Mouse (Mus musculus) neural tube, embryonic 11.5 days (tissue): ENCODE measurements around the gene Nab2. TPM values are rescaled to one million over a fixed set of nuclear protein-coding genes. Genes with fewer than 3 reads are reported as not detected.

Experiments used
- ATAC-seq: fragments of 200-750 bp; cut with Nextera tagmentation; 2 replicates; pipeline ENCODE4 v1.8.0; 2017; ENCODE audit warnings: moderate number of reproducible peaks, mild to moderate bottlenecking, moderate TSS enrichment, moderate library complexity; ENCODE audit not compliant: insufficient read depth, low FRiP score, low TSS enrichment
- DNase-seq: peaks from one replicate; pipeline ENCODE4 v3.0.0-alpha.2; 2015; ENCODE audit warnings: low spot score
- H3K27ac ChIP-seq: fragments of 300-500 bp; sonication (generic); 2 replicates; pipeline ENCODE4 v1.5.1; 2014; ENCODE audit warnings: low read depth, mild to moderate bottlenecking, low read length
- H3K27me3 ChIP-seq: fragments of 300-500 bp; sonication (generic); 2 replicates; pipeline ENCODE4 v1.6.1; 2014; ENCODE audit warnings: mild to moderate bottlenecking, low read length, mixed read lengths; ENCODE audit not compliant: control insufficient read depth, insufficient read depth
- H3K36me3 ChIP-seq: fragments of 300-500 bp; sonication (generic); 2 replicates; pipeline ENCODE4 v1.6.1; 2014; ENCODE audit warnings: mild to moderate bottlenecking, low read length, moderate library complexity, mixed read lengths; ENCODE audit not compliant: control insufficient read depth, insufficient read depth
- H3K4me1 ChIP-seq: fragments of 300-500 bp; sonication (generic); 2 replicates; pipeline ENCODE4 v1.6.1; 2014; ENCODE audit warnings: low read length, mixed read lengths; ENCODE audit not compliant: control insufficient read depth, insufficient read depth
- H3K4me2 ChIP-seq: fragments of 300-500 bp; sonication (generic); 2 replicates; pipeline ENCODE4 v1.6.1; 2014; ENCODE audit warnings: low read depth, mild to moderate bottlenecking, moderate library complexity
- H3K4me3 ChIP-seq: fragments of 300-500 bp; sonication (generic); 2 replicates; pipeline ENCODE4 v1.5.1; 2014; ENCODE audit warnings: low read depth, low read length
- H3K9ac ChIP-seq: fragments of 300-500 bp; sonication (generic); 2 replicates; pipeline ENCODE4 v1.6.1; 2014; ENCODE audit warnings: mild to moderate bottlenecking, low read length
- H3K9me3 ChIP-seq: fragments of 300-500 bp; sonication (generic); 2 replicates; pipeline ENCODE4 v1.6.1; 2016; ENCODE audit warnings: low read length; ENCODE audit not compliant: control insufficient read depth
- WGBS: fragments of 180-500 bp; shearing (Covaris S2); extraction: QIAGEN DNeasy Blood & Tissue Kit; methylation state at CpG from one replicate; pipeline ENCODE4 v1.1.7; 2014; 5-methylcytosine and 5-hydroxymethylcytosine counted together
- polyA plus RNA-seq: library from polyadenylated mRNA; unstranded; fragments of >200 nt; fragmentation: Nextera tagmentation; extraction: Ambion mirVana; gene quantifications from 2 replicates; pipeline ENCODE4 v1.2.1, GENCODE M21; 2014

The Nab2 gene
- polyA plus RNA-seq, 1 experiment from 2014 or later: 6.2 TPM

GRCm38 (mm10) chr10:127666501-127667268 is 1.7 kb downstream of the Nab2 start, which contains the start of gene Nemp1:
Nemp1 (plus strand) TSS chr10:127666901.
- WGBS: under 1% methylated on average over 59 of the region's 73 CpGs
- ATAC-seq: peak; percentile 48; the same call in 1 of the 2 replicates
- Histone ChIP-seq H3K9me3 (no peaks in the 10 kb centered on the region), H3K9ac (peak within 1 kb of the TSS; percentile 64), H3K36me3 (no peaks in the 10 kb centered on the region), H3K27me3 (peaks cover 61% of the 10 kb centered on the region), H3K4me3 (peak within 1 kb of the TSS; percentile 62), H3K27ac (peak within 1 kb of the TSS; percentile 88), H3K4me1 (peaks cover 26% of the 10 kb centered on the region), H3K4me2 (peak within 1 kb of the TSS; percentile 81)
- peak; percentile 71 for DNase-seq

GRCm38 (mm10) chr10:127665366-127666181 is 2.8 kb downstream of the Nab2 start:
- H3K9ac ChIP-seq: peak overlapping the region; percentile 58
- no peaks in the 10 kb centered on the region for H3K36me3 ChIP-seq
- H3K4me3 ChIP-seq: peak overlapping the region; percentile 62
- no peak for ATAC-seq
- 2% methylated on average over 14 of the region's 14 CpGs for WGBS
- peaks cover 71% of the 10 kb centered on the region for H3K27me3 ChIP-seq
- H3K4me1 ChIP-seq: peaks cover 27% of the 10 kb centered on the region
- H3K4me2 ChIP-seq: peak overlapping the region; percentile 81
- H3K27ac ChIP-seq: no peak overlapping the region
- peak; percentile 41 for DNase-seq
- H3K9me3 ChIP-seq: no peaks in the 10 kb centered on the region

GRCm38 (mm10) chr10:127664891-127665290 is 3.5 kb downstream of the Nab2 start:
- no peaks in the 10 kb centered on the region for H3K36me3 ChIP-seq
- DNase-seq: no peak
- H3K9ac ChIP-seq: no peak overlapping the region
- no peaks in the 10 kb centered on the region for H3K9me3 ChIP-seq
- peaks cover 73% of the 10 kb centered on the region for H3K27me3 ChIP-seq
- H3K4me2 ChIP-seq: peak overlapping the region; percentile 81; the same call in 1 of the 2 replicates
- H3K27ac ChIP-seq: no peak overlapping the region
- H3K4me1 ChIP-seq: peaks cover 27% of the 10 kb centered on the region
- H3K4me3 ChIP-seq: 0 out of 2 replicates have a peak overlapping the region, but pooled peaks have one; percentile 62
- 7% methylated on average over 13 of the region's 13 CpGs for WGBS
- no peak for ATAC-seq

- Histone ChIP-seq H3K9ac (no peak overlapping the region), H3K4me1 (peaks cover 27% of the 10 kb centered on the region), H3K27me3 (peaks cover 73% of the 10 kb centered on the region), H3K4me2 (no peak overlapping the region; the same call in 1 of the 2 replicates), H3K9me3 (no peaks in the 10 kb centered on the region), H3K4me3 (peak overlapping the region; percentile 12), H3K27ac (no peak overlapping the region), H3K36me3 (no peaks in the 10 kb centered on the region)
- DNase-seq: no peak
- ATAC-seq: no peak
- 13% methylated on average over 16 of the region's 16 CpGs for WGBS
These were observed 4.2 kb downstream of the Nab2 start for GRCm38 (mm10) chr10:127664166-127664565.

GRCm38 (mm10) chr10:127663590-127663989 is 4.8 kb downstream of the Nab2 start:
- DNase-seq: no peak
- Histone ChIP-seq H3K27ac (no peak overlapping the region), H3K4me2 (no peak overlapping the region)

GRCm38 (mm10) chr10:127662666-127663253 is 5.6 kb downstream of the Nab2 start:
- ATAC-seq: no peak
- Histone ChIP-seq H3K9ac (0 out of 2 replicates have a peak overlapping the region, but pooled peaks have one; percentile 3), H3K27me3 (peaks cover 70% of the 10 kb centered on the region), H3K9me3 (no peaks in the 10 kb centered on the region), H3K4me2 (peak overlapping the region; percentile 19; the same call in 1 of the 2 replicates), H3K27ac (no peak overlapping the region), H3K36me3 (no peaks in the 10 kb centered on the region), H3K4me1 (peaks cover 22% of the 10 kb centered on the region), H3K4me3 (0 out of 2 replicates have a peak overlapping the region, but pooled peaks have one; percentile 13)
- WGBS: 10% methylated on average over 18 of the region's 19 CpGs
- DNase-seq: peak; percentile 56

More at GRCm38 (mm10) chr10:127663590-127663989, 4.8 kb downstream of the Nab2 start:
- 7% methylated on average over 5 of the region's 5 CpGs for WGBS
- Histone ChIP-seq H3K36me3 (no peaks in the 10 kb centered on the region), H3K9me3 (no peaks in the 10 kb centered on the region), H3K4me3 (no peak overlapping the region), H3K27me3 (peaks cover 73% of the 10 kb centered on the region), H3K4me1 (peaks cover 27% of the 10 kb centered on the region), H3K9ac (no peak overlapping the region)
- no peak for ATAC-seq

GRCm38 (mm10) chr10:127661915-127662663 is 6.3 kb downstream of the Nab2 start:
- H3K36me3 ChIP-seq: no peaks in the 10 kb centered on the region
- ATAC-seq: no peak
- DNase-seq: peak; percentile 42
- peak overlapping the region; percentile 23; the same call in 1 of the 2 replicates for H3K4me2 ChIP-seq
- 5% methylated on average over 16 of the region's 16 CpGs for WGBS
- H3K4me1 ChIP-seq: peaks cover 16% of the 10 kb centered on the region
- H3K9me3 ChIP-seq: no peaks in the 10 kb centered on the region
- 0 out of 2 replicates have a peak overlapping the region, but pooled peaks have one; percentile 3 for H3K9ac ChIP-seq
- no peak overlapping the region for H3K27ac ChIP-seq
- H3K4me3 ChIP-seq: 0 out of 2 replicates have a peak overlapping the region, but pooled peaks have one; percentile 13
- peaks cover 64% of the 10 kb centered on the region for H3K27me3 ChIP-seq
